26 mouse cellular contexts compared by ENCODE assay signal in genomic region chr1:72490801-72491200, GRCm38 (mm10). TPM values are rescaled to one million over a fixed set of nuclear protein-coding genes. Genes with fewer than 3 reads are reported as not detected.
DNase-seq lines count a peak whose midpoint lies in the region; ATAC-seq and TF ChIP-seq lines count a peak whose summit lies in the region.
"Had no signal": no experiment of that assay in that cellular context is flagged by ENCODE, and none has a peak within 500 bp of the region (broad histone marks: within the 10 kb centered on the region; RNA-seq: fewer than 3 reads in every experiment).

No protein-coding gene starts in this region.

- 63% methylated on average over 3 of the region's 3 CpGs for WGBS in forebrain, embryonic 10.5 days
- WGBS in forebrain, postnatal 0 days = 76% methylated on average over 3 of the region's 3 CpGs
- 64% methylated on average over 3 of the region's 3 CpGs for WGBS in midbrain, embryonic 10.5 days
- 55% methylated on average over 3 of the region's 3 CpGs for WGBS in midbrain, embryonic 11.5 days

- no peak for DNase-seq in forebrain, embryonic 10.5 days (ENCODE audit: extremely low spot score, low spot score)
- DNase-seq in forebrain, postnatal 0 days = no peak
- DNase-seq in midbrain, embryonic 10.5 days (ENCODE audit: low spot score) = no peak
- DNase-seq in midbrain, embryonic 11.5 days (ENCODE audit: low spot score, missing footprints) = no peak
- DNase-seq in ES-CJ7 (ENCODE audit: low read depth, low spot score) = peak; percentile 52
- peak; percentile 8 for DNase-seq in retina, embryonic 14.5 days (ENCODE audit: low spot score)
- no peak for DNase-seq in gastrocnemius, adult 18-20 months (ENCODE audit: low spot score)
- no peak for DNase-seq in urinary bladder, postnatal 36 days (ENCODE audit: low spot score in 2 of 2)
- DNase-seq: adrenal gland, postnatal 14 days; B cell, adult 2 months; cerebellum, adult 18-20 months; cerebellum, adult 9-11 months; cerebellum, postnatal 36 days; gastrocnemius, postnatal 10 days; heart, adult 2 months had no signal

- no peak overlapping the region for H3K4me3 ChIP-seq in forebrain, embryonic 10.5 days
- H3K4me3 ChIP-seq in forebrain, postnatal 0 days (ENCODE audit: low read depth, low read length) = no peak overlapping the region
- H3K4me3 ChIP-seq in midbrain, embryonic 10.5 days = no peak overlapping the region
- H3K4me3 ChIP-seq in midbrain, embryonic 11.5 days (ENCODE audit: low read depth, low read length) = no peak overlapping the region
- H3K4me3 ChIP-seq: embryonic facial prominence, embryonic 15.5 days; erythroblast, embryonic 14.5 days; heart, adult 2 months; heart, embryonic 15.5 days had no signal

- no peak overlapping the region for H3K9ac ChIP-seq in forebrain, postnatal 0 days
- no peak overlapping the region for H3K9ac ChIP-seq in midbrain, embryonic 11.5 days (ENCODE audit: low read length)
- H3K9ac ChIP-seq: embryonic facial prominence, embryonic 15.5 days; heart, embryonic 15.5 days had no signal

- H3K9me3 ChIP-seq in forebrain, embryonic 10.5 days = no peaks in the 10 kb centered on the region
- no peaks in the 10 kb centered on the region for H3K9me3 ChIP-seq in forebrain, postnatal 0 days (ENCODE audit: low read length)
- no peaks in the 10 kb centered on the region for H3K9me3 ChIP-seq in midbrain, embryonic 10.5 days (replicated peaks)
- H3K9me3 ChIP-seq in midbrain, embryonic 11.5 days (ENCODE audit: control insufficient read depth, low read length) = no peaks in the 10 kb centered on the region
- H3K9me3 ChIP-seq: embryonic facial prominence, embryonic 15.5 days; G1E; heart, embryonic 15.5 days had no signal

- H3K4me1 ChIP-seq in forebrain, embryonic 10.5 days = peaks cover 14% of the 10 kb centered on the region
- H3K4me1 ChIP-seq in forebrain, postnatal 0 days (ENCODE audit: insufficient read depth) = 0 out of 2 replicates have a peak, but pooled peaks cover 3% of the 10 kb centered on the region
- peaks cover 26% of the 10 kb centered on the region for H3K4me1 ChIP-seq in midbrain, embryonic 10.5 days
- peaks cover 12% of the 10 kb centered on the region for H3K4me1 ChIP-seq in midbrain, embryonic 11.5 days (ENCODE audit: control insufficient read depth, insufficient read depth, low read length)
- H3K4me1 ChIP-seq: heart, embryonic 15.5 days had no signal

- no peak overlapping the region for H3K4me2 ChIP-seq in forebrain, postnatal 0 days (ENCODE audit: low read depth)
- no peak overlapping the region for H3K4me2 ChIP-seq in midbrain, embryonic 11.5 days
- H3K4me2 ChIP-seq: embryonic facial prominence, embryonic 15.5 days; heart, embryonic 11.5 days; heart, embryonic 15.5 days had no signal

- no peak for ATAC-seq in forebrain, postnatal 0 days
- ATAC-seq in midbrain, embryonic 11.5 days (ENCODE audit: low FRiP score) = no peak
- ATAC-seq: activated CD4-positive, CD25-positive, alpha-beta regulatory T cell, adult 4 months; CD4-positive, CD25-positive, alpha-beta regulatory T cell, adult 4 months; inflammation-experienced regulatory T-cells, adult 6 months; intestine, postnatal 0 days had no signal

- H3K27me3 ChIP-seq in forebrain, embryonic 10.5 days (ENCODE audit: poor library complexity, severe bottlenecking) = no peaks in the 10 kb centered on the region
- no peaks in the 10 kb centered on the region for H3K27me3 ChIP-seq in forebrain, postnatal 0 days (ENCODE audit: insufficient read depth, low read length)
- no peaks in the 10 kb centered on the region for H3K27me3 ChIP-seq in midbrain, embryonic 10.5 days (ENCODE audit: low read depth, poor library complexity, severe bottlenecking)
- no peaks in the 10 kb centered on the region for H3K27me3 ChIP-seq in midbrain, embryonic 11.5 days (ENCODE audit: control insufficient read depth, insufficient read depth, low read length)
- H3K27me3 ChIP-seq: embryonic facial prominence, embryonic 15.5 days; heart, embryonic 15.5 days had no signal

- 0 out of 2 replicates have a peak overlapping the region, but pooled peaks have one; percentile 30 for H3K27ac ChIP-seq in forebrain, embryonic 10.5 days
- no peak overlapping the region for H3K27ac ChIP-seq in forebrain, postnatal 0 days (ENCODE audit: low read depth, low read length)
- H3K27ac ChIP-seq in midbrain, embryonic 10.5 days (replicated peaks) = peak overlapping the region; percentile 73
- H3K27ac ChIP-seq in midbrain, embryonic 11.5 days (ENCODE audit: low read depth, low read length) = no peak overlapping the region
- H3K27ac ChIP-seq: embryonic facial prominence, embryonic 15.5 days; heart, adult 2 months; heart, embryonic 15.5 days had no signal

- H3K36me3 ChIP-seq in forebrain, embryonic 10.5 days (replicated peaks) = no peaks in the 10 kb centered on the region
- no peaks in the 10 kb centered on the region for H3K36me3 ChIP-seq in forebrain, postnatal 0 days (ENCODE audit: insufficient read depth)
- H3K36me3 ChIP-seq in midbrain, embryonic 10.5 days = no peaks in the 10 kb centered on the region
- no peaks in the 10 kb centered on the region for H3K36me3 ChIP-seq in midbrain, embryonic 11.5 days (ENCODE audit: control insufficient read depth, insufficient read depth, low read length)
- H3K36me3 ChIP-seq: embryonic facial prominence, embryonic 15.5 days; G1E; heart, embryonic 15.5 days had no signal

- no peak for TF ChIP-seq CTCF in forebrain, postnatal 0 days (IDR thresholded peaks at IDR 0.05; ENCODE audit: low read depth)

RNA-seq across cellular contexts. Expression of gene March4, which starts 45.9 kb away (rescaled TPM):
- polyA plus RNA-seq in forebrain, embryonic 10.5 days (2016; fragmentation: Nextera tagmentation; extraction: Ambion mirVana) = not detected in 2 replicates
- 31.2 and 33.2 TPM in 2 replicates for total RNA-seq in forebrain, postnatal 0 days (2014; rRNA removed)
- 6.5 and 9.4 TPM in 2 replicates for polyA plus RNA-seq in forebrain, postnatal 0 days (2015; fragmentation: Nextera tagmentation; extraction: Ambion mirVana)
- polyA plus RNA-seq in midbrain, embryonic 10.5 days (2016; fragmentation: Nextera tagmentation; extraction: Ambion mirVana) = 0.22 and 0.55 TPM in 2 replicates
- polyA plus RNA-seq in midbrain, embryonic 11.5 days (2014; fragmentation: Nextera tagmentation; extraction: Ambion mirVana) = 0.79 and 0.92 TPM in 2 replicates
- total RNA-seq in gastrocnemius, adult 18-20 months (2021) = under 1 TPM; 0.24 to 0.62 TPM
- total RNA-seq: heart, adult 2 months; heart, postnatal 25 days had no signal
- polyA plus RNA-seq: activated CD4-positive, CD25-positive, alpha-beta regulatory T cell, adult 4 months; CD4-positive, CD25-positive, alpha-beta regulatory T cell, adult 4 months; embryonic facial prominence, embryonic 11.5 days; erythroblast, embryonic 14.5 days; G1E; heart, embryonic 11.5 days; inflammation-experienced regulatory T-cells, adult 6 months had no signal

Comparison
In these comparisons a context has a peak if more than half of its experiments do, and no peak if none do; other contexts are left out.
1. H3K27ac ChIP-seq: peak in forebrain, embryonic 10.5 days (single experiment) and midbrain, embryonic 10.5 days (single experiment); none in forebrain, postnatal 0 days (single experiment) and midbrain, embryonic 11.5 days (single experiment).
2. DNase-seq: peak in ES-CJ7 (single experiment) and retina, embryonic 14.5 days (single experiment); none in forebrain, embryonic 10.5 days (single experiment), forebrain, postnatal 0 days (single experiment), midbrain, embryonic 10.5 days (single experiment), midbrain, embryonic 11.5 days (single experiment), gastrocnemius, adult 18-20 months (single experiment) and urinary bladder, postnatal 36 days (0 of 2).